Mouse (Mus musculus): ENCODE measurements at regions not wholly inside any gene's neighbourhood (a gene's known extent, or its start where the extent isn't known, plus 50 kb on each side); places are given as distances from the start of the nearest gene placed in this dataset.

DNA sequence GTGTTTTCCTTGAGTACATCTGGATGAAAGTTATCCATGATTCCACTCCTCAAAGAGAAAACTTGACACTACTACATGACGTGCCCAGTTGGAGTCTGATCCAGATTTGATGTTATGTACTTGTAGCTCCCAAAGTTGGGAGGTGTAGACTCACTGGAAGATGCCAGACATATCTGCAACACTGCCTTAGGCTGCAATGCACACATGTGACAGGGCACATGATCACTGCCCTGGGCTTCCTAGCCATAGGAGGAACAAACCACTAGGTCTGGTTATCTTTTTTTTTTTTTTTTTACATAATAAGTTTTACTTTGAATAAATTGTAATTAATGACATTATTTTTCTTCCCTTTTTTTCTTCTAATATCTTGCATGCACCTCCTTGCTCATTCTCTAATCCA, 185.4 kb downstream of the Fam43a start:
- no peak for TF ChIP-seq CTCF (IDR thresholded peaks at IDR 0.05; ENCODE audit: low read depth, low read length)
- no peak for TF ChIP-seq POLR2A (IDR thresholded peaks at IDR 0.05; ENCODE audit: borderline replicate concordance, low read depth, low read length)

All from bone marrow macrophage, adult 2 months (primary cell).